Mouse (Mus musculus): ENCODE data around the gene 2810021J22Rik. TPM values are rescaled to one million over a fixed set of nuclear protein-coding genes. Genes with fewer than 3 reads are reported as not detected.

Gene 2810021J22Rik
- polyA plus RNA-seq, 1 experiment: 4.5 TPM

DNA sequence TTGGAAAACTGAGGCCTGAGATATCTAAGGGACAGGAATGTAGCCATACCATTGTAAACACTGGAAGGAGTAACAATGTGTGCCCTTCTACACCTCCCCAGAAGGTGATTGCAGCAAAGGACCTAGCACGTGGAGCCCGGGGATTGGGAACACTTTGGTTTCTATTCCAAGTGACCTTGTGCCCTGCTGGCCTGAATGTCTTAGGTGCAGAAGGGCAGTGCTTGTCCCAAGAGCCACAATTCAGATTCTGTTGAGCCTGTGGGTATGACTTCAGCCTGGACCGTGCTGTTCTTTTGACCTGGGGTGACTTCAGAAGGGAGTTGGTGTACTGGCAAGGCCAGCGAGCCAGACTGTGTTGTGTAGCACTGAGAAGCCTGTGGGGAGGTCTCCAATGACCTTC lies 3.9 kb downstream of the 2810021J22Rik start:
- no peak for TF ChIP-seq POLR2A (IDR thresholded peaks at IDR 0.05; ENCODE audit: borderline replicate concordance, low read depth, low read length)
- no peak for TF ChIP-seq CTCF (IDR thresholded peaks at IDR 0.05; ENCODE audit: low read depth, low read length)
- Histone ChIP-seq H3K27ac (ENCODE audit: insufficient read depth, low read depth, low read length) (no peak overlapping the region), H3K4me1 (ENCODE audit: control insufficient read depth, insufficient read depth, low read length) (peaks cover 7% of the 10 kb centered on the region), H3K4me3 (ENCODE audit: insufficient read depth, low read length) (no peak overlapping the region)

DNA sequence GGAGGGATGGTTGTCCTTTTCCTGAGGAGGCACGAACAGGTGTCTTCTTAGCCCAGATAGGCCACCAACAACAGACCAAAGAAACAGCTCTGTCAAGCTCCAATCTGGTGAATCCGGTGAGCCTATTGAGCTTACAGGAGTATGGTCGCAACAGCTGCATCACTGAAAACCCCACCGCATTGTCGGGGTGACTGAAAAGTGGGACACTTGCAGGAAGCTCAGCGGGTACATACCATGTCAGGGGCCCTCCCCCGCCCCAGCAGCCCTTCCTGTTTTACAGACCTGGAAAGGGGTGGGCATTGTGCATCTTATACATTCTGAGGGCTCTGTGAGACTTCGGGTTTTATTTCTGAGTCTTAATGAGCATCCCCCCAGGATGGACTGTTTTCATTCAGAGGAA lies 16.7 kb downstream of the 2810021J22Rik start:
- H3K27ac ChIP-seq (ENCODE audit: insufficient read depth, low read depth, low read length): no peak overlapping the region
- no peak for TF ChIP-seq POLR2A (IDR thresholded peaks at IDR 0.05; ENCODE audit: borderline replicate concordance, low read depth, low read length)
- no peak for TF ChIP-seq CTCF (IDR thresholded peaks at IDR 0.05; ENCODE audit: low read depth, low read length)

DNA sequence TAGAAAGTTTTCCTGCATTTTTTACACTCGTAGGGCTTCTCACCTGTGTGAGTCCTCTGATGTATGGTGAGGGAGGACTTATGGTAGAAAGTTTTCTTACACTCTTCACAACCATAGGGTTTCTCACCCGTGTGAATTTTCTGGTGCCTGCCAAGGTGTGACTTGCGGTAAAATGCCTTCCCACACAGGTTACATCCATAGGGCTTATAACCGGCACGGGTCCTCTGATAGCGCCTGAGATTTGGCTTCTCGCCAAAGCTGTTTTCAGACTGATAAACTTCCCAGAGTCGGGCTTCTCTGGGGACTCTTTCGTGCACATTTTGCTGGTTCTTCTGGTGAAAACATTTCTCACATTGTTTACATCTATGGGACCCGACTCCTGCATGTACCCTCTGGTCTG lies 23.5 kb downstream of the 2810021J22Rik start:
- Histone ChIP-seq H3K27ac (ENCODE audit: insufficient read depth, low read depth, low read length) (no peak overlapping the region), H3K4me1 (ENCODE audit: control insufficient read depth, insufficient read depth, low read length) (no peaks in the 10 kb centered on the region), H3K4me3 (ENCODE audit: insufficient read depth, low read length) (no peak overlapping the region)
- TF ChIP-seq CTCF (IDR thresholded peaks at IDR 0.05; ENCODE audit: low read depth, low read length): no peak
- no peak for TF ChIP-seq POLR2A (IDR thresholded peaks at IDR 0.05; ENCODE audit: borderline replicate concordance, low read depth, low read length)

More for the DNA sequence above, 16.7 kb downstream of the 2810021J22Rik start:
- no peak overlapping the region for H3K4me3 ChIP-seq (ENCODE audit: insufficient read depth, low read length)
- no peaks in the 10 kb centered on the region for H3K4me1 ChIP-seq (ENCODE audit: control insufficient read depth, insufficient read depth, low read length)

DNA sequence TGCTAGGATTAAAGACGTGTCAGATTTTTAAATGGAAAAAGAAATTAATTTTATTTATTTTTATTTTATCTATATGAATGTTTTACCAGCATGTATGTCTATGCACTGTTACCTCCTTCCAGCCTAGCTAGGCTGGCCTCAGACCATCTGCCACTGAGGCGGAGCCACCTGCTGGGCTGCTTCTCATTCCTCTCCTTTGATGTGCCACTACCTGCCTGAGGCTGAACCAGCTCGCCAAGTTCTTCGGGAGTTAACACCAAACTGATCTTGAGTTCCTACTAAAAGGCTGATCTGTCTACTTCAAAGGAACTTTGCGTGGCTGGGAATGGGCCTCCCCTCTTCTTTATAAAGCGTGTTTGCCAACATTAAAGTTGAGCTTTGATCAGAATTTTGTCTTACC lies 27.4 kb downstream of the 2810021J22Rik start:
- H3K27ac ChIP-seq (ENCODE audit: insufficient read depth, low read depth, low read length): no peak overlapping the region
- TF ChIP-seq POLR2A (IDR thresholded peaks at IDR 0.05; ENCODE audit: borderline replicate concordance, low read depth, low read length): no peak
- TF ChIP-seq CTCF (IDR thresholded peaks at IDR 0.05; ENCODE audit: low read depth, low read length): no peak
- no peak overlapping the region for H3K4me3 ChIP-seq (ENCODE audit: insufficient read depth, low read length)
- H3K4me1 ChIP-seq (ENCODE audit: control insufficient read depth, insufficient read depth, low read length): no peaks in the 10 kb centered on the region

DNA sequence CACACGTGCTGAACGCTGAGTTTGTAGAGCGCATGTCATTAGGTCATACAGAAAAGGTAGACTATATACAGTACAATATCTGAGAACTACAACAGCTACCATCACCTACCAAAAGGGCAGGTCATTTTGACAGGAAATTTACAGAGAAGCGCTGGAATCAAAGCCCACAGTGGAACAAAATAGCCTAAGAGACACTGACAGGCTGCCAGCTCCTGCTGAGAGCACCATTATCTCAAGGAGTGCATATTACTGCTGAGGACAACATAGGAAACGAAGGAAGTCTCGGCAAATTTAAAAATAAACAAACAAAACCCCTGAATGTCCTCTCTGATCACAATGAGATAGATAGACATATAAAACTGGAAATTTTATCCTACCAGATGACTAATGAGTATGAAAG lies 30.5 kb downstream of the 2810021J22Rik start:
- Histone ChIP-seq H3K4me3 (ENCODE audit: insufficient read depth, low read length) (no peak overlapping the region), H3K4me1 (ENCODE audit: control insufficient read depth, insufficient read depth, low read length) (no peaks in the 10 kb centered on the region), H3K27ac (ENCODE audit: insufficient read depth, low read depth, low read length) (no peak overlapping the region)
- TF ChIP-seq POLR2A (IDR thresholded peaks at IDR 0.05; ENCODE audit: borderline replicate concordance, low read depth, low read length) (no peak), CTCF (IDR thresholded peaks at IDR 0.05; ENCODE audit: low read depth, low read length) (no peak)

DNA sequence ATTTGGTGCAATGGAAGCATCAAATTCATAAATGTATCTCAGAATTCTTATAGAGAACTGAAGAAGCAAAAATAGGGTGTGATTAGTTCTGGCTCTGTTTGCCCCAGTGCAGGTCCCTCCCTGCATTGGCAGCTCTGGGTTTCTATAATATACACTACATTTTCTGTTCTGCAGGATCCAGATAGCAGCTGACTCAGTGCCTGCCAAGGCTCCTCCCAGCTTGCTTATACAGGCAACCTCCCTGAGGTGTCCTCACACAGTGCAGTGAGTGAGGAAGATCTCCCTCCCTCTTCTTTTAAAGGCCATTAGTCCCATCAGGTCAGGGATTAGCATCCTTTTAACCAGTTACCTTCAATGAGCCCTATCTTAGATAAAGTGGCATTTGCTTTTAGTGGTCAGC lies 34.1 kb downstream of the 2810021J22Rik start:
- TF ChIP-seq POLR2A (IDR thresholded peaks at IDR 0.05; ENCODE audit: borderline replicate concordance, low read depth, low read length): no peak
- no peak for TF ChIP-seq CTCF (IDR thresholded peaks at IDR 0.05; ENCODE audit: low read depth, low read length)
- Histone ChIP-seq H3K27ac (ENCODE audit: insufficient read depth, low read depth, low read length) (no peak overlapping the region), H3K4me3 (ENCODE audit: insufficient read depth, low read length) (no peak overlapping the region), H3K4me1 (ENCODE audit: control insufficient read depth, insufficient read depth, low read length) (peaks cover 4% of the 10 kb centered on the region)

DNA sequence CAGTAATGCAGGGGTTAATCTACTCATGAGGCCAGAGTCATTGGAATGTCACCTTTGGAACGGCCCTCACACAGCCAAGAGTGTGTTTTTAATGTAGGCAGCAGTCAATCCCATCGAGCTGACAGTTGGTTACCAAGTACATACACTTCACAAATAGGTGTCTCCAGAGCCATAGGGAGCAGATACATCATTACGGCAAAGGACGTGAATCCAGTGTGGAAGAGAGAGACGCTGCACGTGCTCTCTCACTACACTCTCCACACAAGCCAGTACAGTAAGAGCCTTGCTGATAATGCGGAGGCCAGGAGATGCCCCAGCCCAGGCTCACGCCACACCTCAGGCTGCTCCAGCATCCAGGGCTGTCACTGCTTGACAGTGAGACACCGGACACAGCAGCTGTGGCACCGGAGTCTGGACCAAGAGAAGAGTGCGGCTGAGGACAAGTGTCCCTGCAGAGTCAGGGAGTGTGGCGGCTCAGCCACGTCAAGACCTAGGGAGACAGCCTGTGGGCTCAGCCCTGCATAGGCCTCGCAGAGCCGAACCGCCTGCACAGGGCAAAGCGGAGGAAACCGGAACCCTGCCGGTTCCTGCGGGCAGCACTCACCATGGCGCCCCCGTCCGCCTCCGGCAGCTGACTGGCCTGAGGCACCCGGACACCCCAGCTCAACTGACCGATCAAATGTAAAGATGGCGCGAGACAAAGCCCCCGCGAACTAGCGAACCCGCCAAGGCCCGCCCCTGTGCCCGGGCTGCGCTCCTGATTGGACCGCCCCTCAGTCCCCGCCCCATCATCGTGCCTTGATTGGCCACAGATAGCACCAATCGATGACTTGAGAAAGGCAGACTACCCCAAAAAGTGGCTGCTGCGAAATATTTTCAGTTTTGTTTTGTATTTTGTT lies 36.7 kb downstream of the 2810021J22Rik start, which contains the start of gene Zfp39:
Gene Zfp39, minus strand, starts transcription at position 715 of the 899 bp plus-strand sequence.
- no peak for TF ChIP-seq POLR2A (IDR thresholded peaks at IDR 0.05; ENCODE audit: borderline replicate concordance, low read depth, low read length)
- no peak for TF ChIP-seq CTCF (IDR thresholded peaks at IDR 0.05; ENCODE audit: low read depth, low read length)
- Histone ChIP-seq H3K4me3 (ENCODE audit: insufficient read depth, low read length) (peak within 1 kb of the TSS; percentile 96), H3K27ac (ENCODE audit: insufficient read depth, low read depth, low read length) (peak within 1 kb of the TSS; percentile 47), H3K4me1 (ENCODE audit: control insufficient read depth, insufficient read depth, low read length) (peaks cover 4% of the 10 kb centered on the region)

DNA sequence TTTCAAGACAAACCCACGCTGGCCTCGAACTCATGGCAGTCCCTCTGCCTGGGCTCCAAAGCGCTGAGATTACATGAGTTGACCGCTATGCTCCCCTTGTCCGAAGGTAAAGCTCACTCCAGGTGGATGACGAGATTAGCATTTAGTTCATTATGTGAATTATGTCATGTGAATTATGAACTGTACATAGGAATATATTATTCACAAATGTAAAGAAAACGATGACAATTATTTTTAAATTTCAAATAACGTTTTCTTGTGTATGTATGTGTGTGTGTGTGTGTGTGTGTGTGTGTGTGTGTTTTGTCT lies 37.3 kb downstream of the 2810021J22Rik start:
- TF ChIP-seq POLR2A (IDR thresholded peaks at IDR 0.05; ENCODE audit: borderline replicate concordance, low read depth, low read length): no peak
- no peak for TF ChIP-seq CTCF (IDR thresholded peaks at IDR 0.05; ENCODE audit: low read depth, low read length)
- Histone ChIP-seq H3K27ac (ENCODE audit: insufficient read depth, low read depth, low read length) (0 out of 2 replicates have a peak overlapping the region, but pooled peaks have one; percentile 47), H3K4me1 (ENCODE audit: control insufficient read depth, insufficient read depth, low read length) (peaks cover 4% of the 10 kb centered on the region), H3K4me3 (ENCODE audit: insufficient read depth, low read length) (peak overlapping the region; percentile 72)

DNA sequence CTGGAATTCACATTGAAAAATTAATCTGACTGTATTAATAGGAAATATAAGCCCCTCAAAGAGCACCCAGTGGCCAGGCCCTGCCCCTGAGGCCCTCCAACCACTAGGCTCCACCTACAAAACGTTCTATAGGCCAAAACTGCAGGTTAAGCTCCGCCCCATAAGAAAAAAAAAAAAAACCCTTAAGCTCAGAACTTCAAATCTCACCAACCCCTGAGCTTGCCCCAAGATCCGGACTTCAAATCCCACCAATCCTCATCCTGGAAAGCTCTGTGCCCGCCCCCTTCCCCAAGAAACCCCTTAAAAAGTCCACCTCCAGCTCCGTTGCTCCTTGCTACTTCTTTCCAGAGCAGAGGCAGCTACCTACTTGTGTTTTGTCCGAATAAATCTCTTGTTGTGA lies 37.8 kb downstream of the 2810021J22Rik start:
- Histone ChIP-seq H3K4me3 (ENCODE audit: insufficient read depth, low read length) (no peak overlapping the region), H3K27ac (ENCODE audit: insufficient read depth, low read depth, low read length) (no peak overlapping the region), H3K4me1 (ENCODE audit: control insufficient read depth, insufficient read depth, low read length) (peaks cover 4% of the 10 kb centered on the region)
- TF ChIP-seq CTCF (IDR thresholded peaks at IDR 0.05; ENCODE audit: low read depth, low read length) (no peak), POLR2A (IDR thresholded peaks at IDR 0.05; ENCODE audit: borderline replicate concordance, low read depth, low read length) (no peak)

DNA sequence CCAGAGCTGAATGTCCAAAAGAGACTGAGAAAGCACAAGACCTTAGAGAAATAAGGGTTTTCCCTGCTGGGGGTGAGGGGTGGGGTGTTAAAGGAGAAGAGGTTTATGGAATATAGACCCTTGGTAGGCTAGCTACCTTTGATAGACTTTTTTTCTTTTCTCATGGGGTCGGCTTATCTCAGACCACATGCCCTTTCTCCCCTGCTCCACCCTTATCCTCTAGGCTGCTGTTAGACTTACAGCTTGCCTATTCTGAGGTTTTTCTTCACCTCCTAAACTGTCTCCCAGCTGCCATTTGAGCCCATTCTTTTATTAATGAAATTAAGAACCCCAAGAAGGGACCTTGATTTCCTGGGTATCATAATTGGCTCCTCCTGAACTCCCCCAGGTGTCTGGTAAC lies 46.8 kb downstream of the 2810021J22Rik start:
- Histone ChIP-seq H3K27ac (ENCODE audit: insufficient read depth, low read depth, low read length) (no peak overlapping the region), H3K4me1 (ENCODE audit: control insufficient read depth, insufficient read depth, low read length) (0 out of 2 replicates have a peak, but pooled peaks cover 2% of the 10 kb centered on the region), H3K4me3 (ENCODE audit: insufficient read depth, low read length) (no peak overlapping the region)
- TF ChIP-seq POLR2A (IDR thresholded peaks at IDR 0.05; ENCODE audit: borderline replicate concordance, low read depth, low read length): no peak
- no peak for TF ChIP-seq CTCF (IDR thresholded peaks at IDR 0.05; ENCODE audit: low read depth, low read length)
